Mouse (Mus musculus) small intestine, adult 2 months (tissue): ENCODE data around the gene Pcgf5. TPM values are rescaled to one million over a fixed set of nuclear protein-coding genes. Genes with fewer than 3 reads are reported as not detected.

ENCODE experiments used
- H3K27ac ChIP-seq: fragments of 200-500 bp; 2 replicates; pipeline ENCODE4 v1.5.1; 2012; ENCODE audit warnings: low read depth, low read length, control low read depth, inconsistent platforms; ENCODE audit not compliant: insufficient read depth
- H3K27me3 ChIP-seq: fragments of 200-500 bp; 2 replicates; pipeline ENCODE4 v1.6.1; 2012; ENCODE audit warnings: mild to moderate bottlenecking, moderate library complexity, low read length, inconsistent platforms; ENCODE audit not compliant: control insufficient read depth, insufficient read depth
- H3K36me3 ChIP-seq: fragments of 200-500 bp; 2 replicates; pipeline ENCODE4 v1.6.1; 2012; ENCODE audit warnings: mild to moderate bottlenecking, low read length, control low read depth, inconsistent platforms; ENCODE audit not compliant: control insufficient read depth, insufficient read depth
- H3K4me1 ChIP-seq: fragments of 200-500 bp; 2 replicates; pipeline ENCODE4 v1.6.1; 2012; ENCODE audit warnings: low read length, inconsistent platforms, mixed read lengths; ENCODE audit not compliant: control insufficient read depth, insufficient read depth, insufficient read length
- H3K4me3 ChIP-seq: fragments of 200-500 bp; 2 replicates; pipeline ENCODE4 v1.5.1; 2012; ENCODE audit warnings: low read depth, mild to moderate bottlenecking, control low read depth, inconsistent platforms, low read length, moderate library complexity
- CTCF ChIP-seq: fragments of 200-500 bp; IDR thresholded peaks from 2 replicates; pipeline ENCODE4 v1.5.1; 2012; ENCODE audit warnings: low read depth, mild to moderate bottlenecking, control low read depth, inconsistent platforms, low read length, moderate library complexity, mixed read lengths; ENCODE audit not compliant: insufficient replicate concordance, insufficient read length; ENCODE audit errors: extremely low read depth
- POLR2A ChIP-seq: fragments of 200-500 bp; IDR thresholded peaks from 2 replicates; pipeline ENCODE4 v1.6.1; 2012; ENCODE audit warnings: low read depth, mild to moderate bottlenecking, control low read depth, inconsistent platforms, low read length, moderate library complexity
- WGBS: fragments of 180-500 bp; shearing (Covaris S2); methylation state at CpG from one replicate; pipeline ENCODE4 v1.1.7; 2018; 5-methylcytosine and 5-hydroxymethylcytosine counted together
- polyA plus RNA-seq: library from polyadenylated mRNA; depleted of rRNA; stranded (reverse); fragments of >200 nt; gene quantifications from 2 replicates; pipeline ENCODE4 v1.2.3, GENCODE M21; 2012; rRNA removed

Pcgf5 gene
- polyA plus RNA-seq, 1 experiment = 6.4 TPM

- Histone ChIP-seq H3K36me3 (no peaks in the 10 kb centered on the region), H3K27me3 (no peaks in the 10 kb centered on the region), H3K4me3 (no peak overlapping the region), H3K4me1 (no peaks in the 10 kb centered on the region), H3K27ac (no peak overlapping the region)
- TF ChIP-seq CTCF = no peak
- WGBS = 85% methylated on average over 6 of the region's 6 CpGs
These were observed 142.8 kb downstream of the Pcgf5 start for GRCm38 (mm10) chr19:36490911-36491310.

DNA sequence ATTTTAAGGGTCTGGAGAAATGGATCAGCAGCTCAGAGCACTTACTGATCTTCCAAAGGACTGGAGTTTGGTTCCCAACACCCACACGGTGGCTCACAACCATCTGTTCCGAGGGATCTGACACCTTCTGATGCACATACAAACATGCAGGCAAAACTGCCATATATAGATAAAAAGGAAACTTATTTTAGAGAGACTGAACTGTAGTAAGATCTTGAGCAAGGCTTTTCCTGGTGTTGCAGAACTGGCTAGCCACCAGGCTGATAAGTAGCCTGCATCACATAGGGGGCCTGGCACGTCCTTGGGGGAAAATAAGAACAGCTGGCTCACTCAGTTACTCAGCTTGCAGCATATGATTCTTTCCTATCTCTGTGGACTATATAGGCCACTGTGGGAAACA lies 147.4 kb downstream of the Pcgf5 start:
- TF ChIP-seq POLR2A (no peak), CTCF (no peak)
- H3K27ac ChIP-seq = no peak overlapping the region
- H3K4me1 ChIP-seq = no peaks in the 10 kb centered on the region
- H3K4me3 ChIP-seq = no peak overlapping the region
- WGBS = 53% methylated on average over 3 of the region's 3 CpGs
- H3K27me3 ChIP-seq = no peaks in the 10 kb centered on the region; the same call in 1 of the 2 replicates
- no peaks in the 10 kb centered on the region for H3K36me3 ChIP-seq

DNA sequence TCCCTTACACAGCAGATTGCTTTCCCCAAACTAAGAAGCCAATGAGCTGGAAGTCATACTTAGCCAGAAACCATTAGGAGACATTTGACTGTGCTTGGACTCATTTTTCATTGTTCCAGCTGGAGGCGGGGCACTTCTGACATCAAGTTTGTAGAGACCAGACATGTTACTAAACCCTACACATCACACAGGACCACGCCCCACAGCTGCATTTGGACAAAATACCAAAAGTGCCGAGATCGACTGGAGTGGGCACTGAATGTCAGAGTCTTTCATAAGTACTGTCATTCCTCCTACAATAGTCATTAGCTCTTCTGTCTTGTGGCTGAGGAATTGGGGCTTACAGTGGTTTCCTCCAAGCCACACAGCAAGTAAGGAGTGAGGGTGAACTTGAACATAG lies 148.4 kb downstream of the Pcgf5 start:
- Histone ChIP-seq H3K4me3 (no peak overlapping the region), H3K27me3 (no peaks in the 10 kb centered on the region; the same call in 1 of the 2 replicates), H3K4me1 (no peaks in the 10 kb centered on the region), H3K27ac (no peak overlapping the region), H3K36me3 (no peaks in the 10 kb centered on the region)
- TF ChIP-seq CTCF (no peak), POLR2A (no peak)
- 74% methylated on average over 4 of the region's 4 CpGs for WGBS

GRCm38 (mm10) chr19:36497067-36497466 lies 149.0 kb downstream of the Pcgf5 start:
- Histone ChIP-seq H3K4me1 (no peaks in the 10 kb centered on the region), H3K4me3 (no peak overlapping the region), H3K27me3 (no peaks in the 10 kb centered on the region; the same call in 1 of the 2 replicates), H3K27ac (no peak overlapping the region), H3K36me3 (no peaks in the 10 kb centered on the region)
- WGBS = 65% methylated on average over 4 of the region's 4 CpGs
- TF ChIP-seq POLR2A (no peak), CTCF (no peak)

DNA sequence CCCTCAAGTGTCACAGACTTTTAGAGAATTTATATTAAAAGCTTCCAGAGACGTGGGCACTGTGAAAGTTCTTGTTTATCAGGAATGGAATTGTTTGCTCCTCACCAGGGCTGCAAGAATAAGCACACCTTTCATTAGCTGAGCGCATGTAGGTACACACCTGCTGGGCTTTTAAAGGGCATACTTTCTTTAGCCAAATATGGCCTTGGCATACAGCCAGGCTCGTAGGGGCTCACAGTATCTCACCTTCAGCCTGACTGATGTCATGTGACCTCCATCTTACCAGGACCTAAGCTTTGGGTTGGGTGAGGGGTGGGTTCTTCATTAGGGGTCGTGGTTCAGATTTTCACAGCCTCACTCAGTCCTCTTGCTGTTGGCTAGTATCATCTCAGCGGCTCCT lies 149.6 kb downstream of the Pcgf5 start:
- H3K4me3 ChIP-seq = no peak overlapping the region
- no peak overlapping the region for H3K27ac ChIP-seq
- no peaks in the 10 kb centered on the region; the same call in 1 of the 2 replicates for H3K27me3 ChIP-seq
- WGBS = 34% methylated on average over 5 of the region's 5 CpGs
- no peaks in the 10 kb centered on the region for H3K36me3 ChIP-seq
- TF ChIP-seq CTCF (no peak), POLR2A (no peak)
- no peaks in the 10 kb centered on the region for H3K4me1 ChIP-seq

- 84% methylated on average over 2 of the region's 2 CpGs for WGBS
- Histone ChIP-seq H3K27ac (no peak overlapping the region), H3K27me3 (no peaks in the 10 kb centered on the region), H3K4me1 (no peaks in the 10 kb centered on the region), H3K36me3 (no peaks in the 10 kb centered on the region), H3K4me3 (no peak overlapping the region)
- TF ChIP-seq POLR2A = no peak
- TF ChIP-seq CTCF = no peak
These were observed 156.6 kb downstream of the Pcgf5 start for GRCm38 (mm10) chr19:36504716-36505115.

Other genes starting within 250 kb of the Pcgf5 start
- gene Ankrd1, start 228.2 kb upstream of the Pcgf5 start, polyA plus RNA-seq = not detected in 2 replicates
- gene Hectd2, start 206.3 kb downstream of the Pcgf5 start, polyA plus RNA-seq = 0.11 and 0.22 TPM in 2 replicates